Mouse (Mus musculus) liver, embryonic 14.5 days (tissue): ENCODE results near the gene Cav2. TPM values are rescaled to one million over a fixed set of nuclear protein-coding genes. Genes with fewer than 3 reads are reported as not detected.

Source experiments
- ATAC-seq: fragments of 200-750 bp; cut with Nextera tagmentation; 2 replicates; pipeline ENCODE4 v1.8.0; 2017; ENCODE audit warnings: moderate number of reproducible peaks, mild to moderate bottlenecking, moderate library complexity; ENCODE audit not compliant: insufficient read depth
- DNase-seq, 3 experiments: peaks; one replicate each; pipeline ENCODE4 v3.0.0-alpha.2; 2012 to 2013; ENCODE audit warnings: low read depth in 3 of 3, low spot score in 3 of 3
- H3K27ac ChIP-seq: fragments of 300-500 bp; sonication (generic); 2 replicates; pipeline ENCODE4 v1.5.1; 2014; ENCODE audit warnings: moderate library complexity, mild to moderate bottlenecking, control low read depth, inconsistent platforms
- H3K27me3 ChIP-seq: fragments of 300-500 bp; sonication (generic); 2 replicates; pipeline ENCODE4 v1.6.1; 2014; ENCODE audit warnings: mild to moderate bottlenecking, low read length, moderate library complexity; ENCODE audit not compliant: control insufficient read depth, insufficient read depth
- H3K36me3 ChIP-seq: fragments of 300-500 bp; sonication (generic); replicated peaks from 2 replicates; pipeline ENCODE4 v1.6.1; 2014; ENCODE audit warnings: low read depth; ENCODE audit not compliant: control insufficient read depth, insufficient read depth
- H3K4me1 ChIP-seq, 2 experiments: fragments of 200-500 bp in 1 of 2; fragments of 300-500 bp in 1 of 2; sonication (generic) in 1 of 2; replicated peaks; 2 replicates each; pipeline ENCODE4 v1.6.1; 2012 to 2014; ENCODE audit warnings: antibody characterized with exemption in 1 of 2, inconsistent platforms in 1 of 2, low read length in 1 of 2; ENCODE audit not compliant: control insufficient read depth in 2 of 2, insufficient read depth in 2 of 2
- H3K4me2 ChIP-seq: fragments of 300-500 bp; sonication (generic); 2 replicates; pipeline ENCODE4 v1.6.1; 2014; ENCODE audit warnings: low read depth, mild to moderate bottlenecking, control low read depth, moderate library complexity
- H3K4me3 ChIP-seq, 2 experiments: fragments of 200-500 bp in 1 of 2; fragments of 300-500 bp in 1 of 2; sonication (generic) in 1 of 2; 2 replicates each; pipeline ENCODE4 v1.5.1; 2012 to 2014; ENCODE audit warnings: low read depth in 2 of 2, low read length in 2 of 2, mild to moderate bottlenecking in 2 of 2, control low read depth in 1 of 2, inconsistent platforms in 1 of 2, moderate library complexity in 1 of 2; ENCODE audit not compliant: insufficient read depth in 1 of 2
- H3K9ac ChIP-seq: fragments of 300-500 bp; sonication (generic); replicated peaks from 2 replicates; pipeline ENCODE4 v1.6.1; 2014; ENCODE audit warnings: mild to moderate bottlenecking, control low read depth, moderate library complexity
- H3K9me3 ChIP-seq: fragments of 300-500 bp; sonication (generic); 2 replicates; pipeline ENCODE4 v1.6.1; 2016; ENCODE audit warnings: low read length, mixed read lengths; ENCODE audit not compliant: control insufficient read depth
- CTCF ChIP-seq: IDR thresholded peaks from 2 replicates; pipeline ENCODE4 v1.5.1; 2016; ENCODE audit warnings: antibody characterized with exemption, low read depth, control low read depth
- EP300 ChIP-seq: IDR thresholded peaks from 2 replicates; pipeline ENCODE4 v1.6.1; 2016; ENCODE audit warnings: antibody characterized with exemption, low read depth
- WGBS: fragments of 180-500 bp; shearing (Covaris S2); extraction: QIAGEN DNeasy Blood & Tissue Kit; methylation state at CpG from one replicate; pipeline ENCODE4 v1.1.7; 2014; ENCODE audit not compliant: insufficient replicate concordance; 5-methylcytosine and 5-hydroxymethylcytosine counted together
- polyA plus RNA-seq, 2 experiments: library from polyadenylated mRNA; depleted of rRNA in 1 of 2; stranded (reverse) in 1 of 2; unstranded in 1 of 2; fragments of >200 nt; fragmentation: Nextera tagmentation in 1 of 2; extraction: Ambion mirVana in 1 of 2; gene quantifications; 2 replicates each; pipeline versions ENCODE4 v1.2.1 to v1.2.3; 2012 to 2014

The Cav2 gene
- polyA plus RNA-seq, 2 experiments = 0.87 to 2.6 TPM

- Histone ChIP-seq H3K27ac (no peak overlapping the region), H3K9ac (no peak overlapping the region), H3K27me3 (peaks cover 24% of the 10 kb centered on the region), H3K36me3 (no peaks in the 10 kb centered on the region), H3K9me3 (no peaks in the 10 kb centered on the region), H3K4me1 (peaks cover 0 to 8% of the 10 kb centered on the region in 2 experiments; a peak in 2 of 4 replicates), H3K4me2 (peak overlapping the region; percentile 57), H3K4me3 (peak overlapping the region; percentile 20 to 35; a peak in 3 of 4 replicates)
- TF ChIP-seq EP300 (no peak), CTCF (peak; percentile 70)
- ATAC-seq = 0 out of 2 replicates have a peak, but pooled peaks have one; percentile 39
- no peak for DNase-seq
- WGBS = 1% methylated on average over 31 of the region's 31 CpGs
Observed at GRCm38 (mm10) chr6:17307461-17308115, 26.6 kb downstream of the Cav2 start.

DNA sequence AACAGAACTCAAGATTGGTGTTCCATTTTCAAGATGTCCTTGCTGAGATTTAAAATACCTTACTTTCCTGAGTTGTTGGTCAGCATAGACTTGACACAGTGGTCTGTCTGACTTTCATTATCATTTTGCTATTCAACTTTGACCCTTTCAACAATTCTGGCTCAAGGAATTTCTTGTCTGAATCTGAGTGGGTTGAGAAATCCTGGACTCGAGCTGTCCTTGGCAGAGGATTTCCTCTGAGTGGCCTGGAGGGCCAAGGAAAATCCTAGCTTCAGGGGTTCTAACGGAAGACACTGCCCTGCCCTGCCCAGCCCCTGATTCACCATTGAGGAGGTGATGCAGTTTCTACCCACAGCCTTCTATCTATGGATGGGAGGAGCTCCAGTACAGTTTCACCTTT lies 27.7 kb downstream of the Cav2 start:
- DNase-seq (no peak), ATAC-seq (no peak)
- Histone ChIP-seq H3K27ac (no peak overlapping the region), H3K9ac (no peak overlapping the region), H3K4me3 (no peak overlapping the region), H3K27me3 (peaks cover 24% of the 10 kb centered on the region), H3K9me3 (no peaks in the 10 kb centered on the region), H3K4me1 (peaks cover 0 to 8% of the 10 kb centered on the region in 2 experiments; a peak in 2 of 4 replicates), H3K4me2 (no peak overlapping the region), H3K36me3 (no peaks in the 10 kb centered on the region)
- TF ChIP-seq EP300 (no peak), CTCF (no peak)
- 31% methylated on average over 2 of the region's 2 CpGs for WGBS

- H3K4me2 ChIP-seq = no peak overlapping the region
Observed at GRCm38 (mm10) chr6:17309260-17309659, 28.3 kb downstream of the Cav2 start.

GRCm38 (mm10) chr6:17314241-17314640 lies 33.3 kb downstream of the Cav2 start:
- Histone ChIP-seq H3K4me2 (no peak overlapping the region), H3K9me3 (no peaks in the 10 kb centered on the region), H3K4me3 (no peak overlapping the region), H3K36me3 (no peaks in the 10 kb centered on the region), H3K27ac (no peak overlapping the region), H3K9ac (no peak overlapping the region), H3K27me3 (no peaks in the 10 kb centered on the region), H3K4me1 (peaks cover 0 to 2% of the 10 kb centered on the region in 2 experiments; a peak in 1 of 4 replicates)
- ATAC-seq (no peak), DNase-seq (no peak)
- TF ChIP-seq EP300 (no peak), CTCF (no peak)
- WGBS = 49% methylated on average over 2 of the region's 2 CpGs

More at GRCm38 (mm10) chr6:17309260-17309659, 28.3 kb downstream of the Cav2 start:
- Histone ChIP-seq H3K4me1 (peaks cover 0 to 8% of the 10 kb centered on the region in 2 experiments; a peak in 2 of 4 replicates), H3K27me3 (peaks cover 24% of the 10 kb centered on the region), H3K9me3 (no peaks in the 10 kb centered on the region), H3K9ac (no peak overlapping the region), H3K36me3 (no peaks in the 10 kb centered on the region), H3K4me3 (no peak overlapping the region), H3K27ac (no peak overlapping the region)
- 61% methylated on average over 2 of the region's 2 CpGs for WGBS
- no peak for DNase-seq
- TF ChIP-seq CTCF = no peak
- no peak for TF ChIP-seq EP300
- ATAC-seq = no peak

GRCm38 (mm10) chr6:17314659-17315616 lies 34.0 kb downstream of the Cav2 start:
- H3K27ac ChIP-seq = no peak overlapping the region
- no peaks in the 10 kb centered on the region for H3K9me3 ChIP-seq
- H3K36me3 ChIP-seq = no peaks in the 10 kb centered on the region
- H3K9ac ChIP-seq = no peak overlapping the region
- no peak for DNase-seq
- no peak overlapping the region for H3K4me2 ChIP-seq
- H3K27me3 ChIP-seq = no peaks in the 10 kb centered on the region
- TF ChIP-seq CTCF (no peak), EP300 (no peak)
- WGBS = 54% methylated on average over 5 of the region's 5 CpGs
- H3K4me1 ChIP-seq = peaks cover 0 to 2% of the 10 kb centered on the region in 2 experiments; a peak in 1 of 4 replicates
- H3K4me3 ChIP-seq = no peak overlapping the region
- ATAC-seq = no peak
